Mouse (Mus musculus): Measurements from ENCODE around the gene Olfr487.
"Not testable (repeated sequence)": the region's sequence is repeated elsewhere in the genome, so short reads cannot be mapped to it uniquely, and the experiment has no call there.

Olfr487 gene

DNA sequence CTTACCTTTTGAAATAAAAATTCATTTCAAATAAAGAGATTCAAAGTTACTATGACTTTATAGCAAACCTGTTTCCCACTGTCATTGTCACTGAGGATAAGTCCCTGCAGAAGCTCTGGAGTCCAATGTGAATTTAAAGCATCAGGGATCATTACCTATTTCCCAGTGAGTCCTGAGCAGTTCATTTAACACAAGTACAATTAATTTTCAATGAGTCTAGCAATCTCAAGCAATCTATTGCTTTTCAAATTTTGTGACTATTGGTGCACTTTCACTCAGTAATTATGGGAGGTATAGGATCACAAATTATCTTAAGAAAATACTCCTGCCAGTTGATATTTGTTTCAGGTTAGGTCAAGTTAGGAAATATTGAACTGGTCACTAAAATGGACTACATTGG is at the start of gene Olfr487:
Gene Olfr487 (minus strand): TSS at position 101 of the 400 bp plus-strand sequence.
- not testable (repeated sequence) for DNase-seq (ENCODE audit: low read depth, low spot score)

DNA sequence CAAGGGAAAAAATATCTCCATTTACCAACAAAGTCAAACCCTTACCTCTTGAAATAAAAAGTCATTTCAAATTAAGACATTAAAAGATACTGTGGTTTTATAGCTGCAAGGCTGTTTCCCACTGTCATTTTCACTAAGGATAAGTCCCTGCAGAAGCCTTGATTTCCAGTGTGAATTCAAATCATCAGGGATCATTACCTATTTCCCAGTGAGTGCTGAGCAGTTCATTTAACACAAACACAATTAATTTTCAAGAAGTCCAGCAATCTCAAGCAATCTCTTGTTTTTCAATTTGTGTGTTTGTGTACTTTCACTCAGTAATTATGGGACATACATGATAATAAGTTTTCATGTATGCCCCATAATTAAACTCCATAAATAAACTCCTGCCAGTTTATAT is 43.8 kb upstream of the Olfr487 start, which contains the start of gene Olfr488:
Gene Olfr488 (minus strand): TSS at position 101 of the 400 bp plus-strand sequence.
- no peak for DNase-seq (ENCODE audit: low read depth, low spot score)

DNA sequence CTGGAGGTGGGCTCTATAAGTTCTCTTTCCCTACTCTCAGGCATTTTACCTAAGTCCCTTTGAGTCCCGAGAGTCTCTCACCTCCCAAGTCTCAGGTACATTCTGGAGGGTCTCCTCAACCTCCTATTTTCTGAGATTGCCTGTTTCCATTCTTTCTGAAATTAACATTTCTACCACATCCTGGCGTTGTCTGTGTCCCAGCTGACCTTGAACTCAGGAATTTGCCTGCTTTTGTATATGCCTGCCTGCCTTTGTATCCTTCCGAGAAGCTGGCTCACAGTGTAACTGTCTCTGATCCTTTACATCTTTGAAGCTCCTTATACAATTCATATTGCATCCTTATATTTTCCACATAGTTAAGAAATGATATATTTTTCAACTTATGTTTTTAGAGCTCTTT is 19.1 kb upstream of the Olfr487 start:
- DNase-seq (ENCODE audit: low read depth, low spot score) = no peak

DNA sequence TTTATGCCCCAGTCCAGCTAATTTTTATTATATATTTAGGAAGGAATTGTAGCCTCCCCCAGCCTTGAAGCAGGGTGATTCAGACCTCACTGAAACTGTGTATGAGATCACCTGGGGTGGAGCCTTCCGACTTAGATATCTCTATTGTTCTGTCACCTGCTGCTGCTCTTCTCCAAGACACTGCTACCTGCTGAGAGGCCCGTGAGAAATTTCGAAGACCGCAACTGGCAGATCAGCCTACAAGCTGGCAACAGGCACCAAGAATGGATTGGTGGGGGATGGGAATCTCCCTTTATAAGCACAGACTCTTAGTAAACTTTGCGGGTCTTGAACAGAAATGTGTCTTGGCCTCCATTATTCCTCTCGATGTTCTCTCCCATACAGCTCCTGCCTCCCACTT is 17.5 kb downstream of the Olfr487 start:
- DNase-seq (ENCODE audit: low read depth, low spot score) = no peak

GRCm38 (mm10) chr7:108196337-108196736 is 18.1 kb downstream of the Olfr487 start:
- DNase-seq (ENCODE audit: low read depth, low spot score) = not testable (repeated sequence)

DNA sequence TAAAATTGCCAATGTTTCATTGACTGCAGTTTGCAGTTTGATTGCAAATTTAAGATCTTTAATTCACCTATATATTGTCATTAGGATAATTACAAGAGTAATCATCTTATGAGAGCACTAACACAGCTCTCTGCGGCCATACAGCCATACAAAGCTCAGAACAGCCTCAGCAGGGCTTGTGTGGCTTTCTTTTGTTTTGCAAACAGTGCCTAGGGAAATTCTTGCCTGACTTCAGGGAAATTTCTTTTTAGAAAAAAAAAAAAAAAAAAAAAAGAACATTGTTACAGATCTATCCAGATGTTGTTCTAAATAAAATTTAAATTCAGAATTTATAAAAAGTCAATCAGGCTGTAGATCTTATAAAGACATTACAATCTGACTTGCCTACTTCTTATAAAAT is 21.7 kb downstream of the Olfr487 start:
- DNase-seq (ENCODE audit: low read depth, low spot score) = not testable (repeated sequence)

DNA sequence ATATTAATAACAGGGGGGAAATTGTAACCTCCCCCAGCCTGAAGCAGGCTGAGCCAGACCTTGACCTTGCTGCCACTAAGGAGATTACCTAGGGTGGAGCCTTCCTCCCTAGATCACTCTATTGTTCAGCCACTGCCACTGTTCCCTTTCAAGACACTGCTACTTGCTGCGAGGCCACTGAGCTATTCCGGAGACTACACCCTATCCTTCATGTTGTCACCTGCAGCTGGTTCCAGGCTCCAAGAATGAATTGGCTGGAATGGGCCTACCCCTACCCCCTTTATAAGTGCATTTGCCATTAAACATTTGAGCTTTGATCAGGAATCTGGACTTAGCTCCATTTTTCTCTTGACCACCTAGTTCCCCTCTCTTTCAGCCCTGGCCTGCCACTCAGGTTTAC is 23.2 kb downstream of the Olfr487 start:
- not testable (repeated sequence) for DNase-seq (ENCODE audit: low read depth, low spot score)

GRCm38 (mm10) chr7:108185237-108185636 is 29.2 kb downstream of the Olfr487 start:
- DNase-seq (ENCODE audit: low read depth, low spot score) = not testable (repeated sequence)

DNA sequence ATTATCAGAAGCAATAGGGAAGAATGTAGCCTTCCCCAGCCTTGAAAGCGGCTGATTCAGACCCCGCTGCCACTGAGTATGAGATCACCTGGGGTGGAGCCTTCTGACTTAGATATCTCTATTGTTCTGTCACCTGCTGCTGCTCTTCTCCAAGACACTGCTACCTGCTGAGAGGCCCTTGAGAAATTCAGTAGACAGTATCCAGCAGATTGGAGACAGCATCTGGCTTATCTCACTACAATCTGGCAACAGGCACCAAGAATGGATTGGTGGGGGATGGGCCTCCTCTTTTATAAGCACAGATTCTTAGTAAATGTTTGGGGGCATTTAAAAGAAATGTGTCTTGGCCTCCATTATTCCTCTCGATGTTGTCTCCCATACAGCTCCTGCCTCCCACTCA is 30.0 kb downstream of the Olfr487 start:
- DNase-seq (ENCODE audit: low read depth, low spot score) = not testable (repeated sequence)

DNA sequence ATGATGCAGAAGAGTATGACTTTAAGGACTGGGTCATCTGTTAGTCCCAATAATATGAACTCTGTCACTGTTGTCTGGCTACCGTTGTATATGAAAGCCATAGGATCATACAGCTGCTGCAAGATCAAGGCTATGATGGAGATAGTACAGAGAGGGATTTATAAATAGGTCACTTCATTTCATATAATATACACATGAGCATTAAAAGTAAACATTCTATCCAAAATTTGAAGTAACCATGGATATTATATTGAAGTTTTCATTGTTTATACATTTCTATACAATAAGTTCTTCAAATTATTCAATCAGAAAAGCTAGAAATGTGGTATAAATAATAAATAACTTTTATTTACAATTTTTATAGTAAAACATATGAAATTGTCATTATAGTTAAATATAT is 41.8 kb downstream of the Olfr487 start, which contains the start of gene Olfr486:
Gene Olfr486 (minus strand): TSS at position 101 of the 400 bp plus-strand sequence.
- DNase-seq (ENCODE audit: low read depth, low spot score) = not testable (repeated sequence)

- no peak for DNase-seq (ENCODE audit: low read depth, low spot score)
These were observed 54.7 kb downstream of the Olfr487 start, which contains the start of gene Olfr485 for GRCm38 (mm10) chr7:108159771-108160170. Gene Olfr485, minus strand, starts transcription at chr7:108159871.
